Mouse (Mus musculus) myocyte (in vitro differentiated cells): ENCODE results near the gene Ankrd33.

Source experiments
- CEBPB ChIP-seq: IDR thresholded peaks from 2 replicates; pipeline ENCODE4 v1.6.1; 2011; ENCODE audit warnings: mild to moderate bottlenecking, moderate library complexity; ENCODE audit not compliant: poor library complexity, insufficient read depth, severe bottlenecking
- E2F4 ChIP-seq: IDR thresholded peaks from one replicate; pipeline ENCODE4 v1.6.1; 2011; ENCODE audit warnings: mild to moderate bottlenecking, control low read depth, moderate library complexity; ENCODE audit not compliant: insufficient read depth
- MAX ChIP-seq: IDR thresholded peaks from one replicate; pipeline ENCODE4 v1.6.1; 2011; ENCODE audit warnings: low read depth, mild to moderate bottlenecking, control low read depth
- MYOG ChIP-seq, 3 experiments: IDR thresholded peaks; one replicate each; pipeline ENCODE4 v1.6.1; 2011; ENCODE audit warnings: control low read depth in 2 of 3, low read depth in 2 of 3, mild to moderate bottlenecking in 2 of 3; ENCODE audit not compliant: insufficient read length in 2 of 3, control insufficient read depth in 1 of 3, insufficient read depth in 1 of 3
- POLR2A ChIP-seq: IDR thresholded peaks from one replicate; pipeline ENCODE4 v1.6.1; 2011; ENCODE audit warnings: low read depth, mild to moderate bottlenecking, control low read depth, moderate library complexity; ENCODE audit not compliant: insufficient read length
- POLR2AphosphoS2 ChIP-seq: IDR thresholded peaks from one replicate; pipeline ENCODE4 v1.6.1; 2011; ENCODE audit warnings: low read depth, control low read depth; ENCODE audit not compliant: insufficient read length
- SRF ChIP-seq: IDR thresholded peaks from one replicate; pipeline ENCODE4 v1.6.1; 2011; ENCODE audit warnings: low read depth; ENCODE audit not compliant: control insufficient read depth, insufficient read length
- TCF12 ChIP-seq: IDR thresholded peaks from one replicate; pipeline ENCODE4 v1.6.1; 2011; ENCODE audit warnings: mild to moderate bottlenecking, control low read depth; ENCODE audit not compliant: poor library complexity, insufficient read depth, severe bottlenecking
- USF1 ChIP-seq: IDR thresholded peaks from one replicate; pipeline ENCODE4 v1.6.1; 2011; ENCODE audit warnings: low read depth, mild to moderate bottlenecking, control low read depth, moderate library complexity

DNA sequence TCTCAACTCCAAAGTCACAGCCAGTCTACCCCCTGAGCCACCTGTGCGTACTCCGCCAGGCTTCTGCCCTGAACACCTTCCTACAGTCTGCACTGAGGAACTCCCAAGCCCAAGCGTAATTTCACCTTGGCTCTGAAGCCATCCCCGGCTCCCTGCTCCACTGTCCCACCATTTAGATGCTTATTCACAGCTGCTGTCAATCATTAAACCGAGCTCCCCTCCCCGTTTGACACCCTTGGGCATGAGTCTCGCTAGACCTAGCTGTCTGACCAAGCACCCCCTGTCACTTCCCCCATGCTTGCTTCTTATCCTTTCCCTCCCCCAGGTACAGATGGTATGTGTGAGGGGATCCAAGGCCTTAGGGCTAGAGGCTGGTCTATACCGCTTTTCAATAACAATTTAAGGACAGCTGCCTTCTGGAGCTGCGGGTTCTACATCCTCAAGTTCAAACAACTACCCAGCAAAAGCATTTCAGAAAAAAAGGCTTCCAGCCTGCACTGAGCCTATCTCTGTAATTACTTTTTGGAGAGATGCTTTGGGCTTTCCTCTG, 45.8 kb upstream of the Ankrd33 start:
- no peak for TF ChIP-seq USF1
- TF ChIP-seq E2F4, result no peak
- no peak for TF ChIP-seq POLR2A
- TF ChIP-seq TCF12, result no peak
- no peak for TF ChIP-seq SRF
- TF ChIP-seq MAX, result no peak
- TF ChIP-seq MYOG (IDR thresholded peaks at IDR 0.05; ENCODE audit: control insufficient read depth in 1 of 3, insufficient read depth in 1 of 3, insufficient read length in 2 of 3, low read depth in 2 of 3), result no peak
- no peak for TF ChIP-seq CEBPB
- TF ChIP-seq POLR2AphosphoS2, result no peak
